Mouse (Mus musculus): Measurements from ENCODE around the gene Tmem189.

DNA sequence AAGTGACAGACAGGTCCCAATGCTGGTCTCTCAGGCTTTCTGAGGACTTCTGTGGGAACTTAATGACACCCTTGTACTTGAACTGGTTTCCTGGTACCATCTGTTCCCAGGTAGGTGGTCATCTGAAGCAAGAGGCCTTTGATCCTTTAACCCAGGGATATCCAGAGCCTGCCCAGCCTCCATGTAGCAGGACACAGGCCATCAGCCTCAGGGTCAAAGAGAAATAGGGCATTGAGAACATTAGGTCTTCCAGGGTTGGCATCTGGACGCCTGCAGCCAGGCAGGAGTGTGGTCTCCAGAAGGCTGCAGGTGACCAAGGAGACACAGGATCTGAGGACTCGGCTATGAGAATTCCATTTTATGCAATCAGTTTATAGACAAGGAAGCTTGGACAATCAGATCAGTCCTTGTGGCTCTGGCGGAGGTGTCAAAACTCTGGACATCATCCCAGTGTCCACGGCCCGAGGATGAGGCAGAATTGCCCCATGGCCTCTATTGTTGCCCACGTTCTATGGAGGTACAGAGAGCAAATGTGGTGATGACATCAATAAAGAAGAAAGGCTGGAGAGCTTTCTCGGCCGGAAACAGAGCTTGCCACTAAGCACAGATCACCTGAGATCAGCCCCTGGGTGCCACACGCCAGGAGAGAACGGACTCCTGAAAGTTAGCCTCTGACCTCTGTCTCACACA is 34.6 kb downstream of the Tmem189 start:
- TF ChIP-seq CTCF (IDR thresholded peaks at IDR 0.05; ENCODE audit: borderline replicate concordance, insufficient read depth, low read depth, low read length) (no peak), POLR2A (IDR thresholded peaks at IDR 0.05; ENCODE audit: borderline replicate concordance, insufficient read depth, low read length) (no peak)

All from cerebellum, adult 2 months (tissue).